Mouse (Mus musculus): ENCODE measurements around the gene Nat8f5.
"Not testable (repeated sequence)": the region's sequence is repeated elsewhere in the genome, so short reads cannot be mapped to it uniquely, and the experiment has no call there.

GRCm38 (mm10) chr6:85835104-85835503, 14.3 kb upstream of the Nat8f5 start:
- TF ChIP-seq CTCF (IDR thresholded peaks at IDR 0.05; ENCODE audit: insufficient read depth, low read length); POLR2A (IDR thresholded peaks at IDR 0.05; ENCODE audit: borderline replicate concordance, extremely low read depth, low read depth, low read length): not testable (repeated sequence)
